Mouse (Mus musculus): ENCODE measurements at regions not wholly inside any gene's neighbourhood (a gene's known extent, or its start where the extent isn't known, plus 50 kb on each side); places are given as distances from the start of the nearest gene placed in this dataset.

DNA sequence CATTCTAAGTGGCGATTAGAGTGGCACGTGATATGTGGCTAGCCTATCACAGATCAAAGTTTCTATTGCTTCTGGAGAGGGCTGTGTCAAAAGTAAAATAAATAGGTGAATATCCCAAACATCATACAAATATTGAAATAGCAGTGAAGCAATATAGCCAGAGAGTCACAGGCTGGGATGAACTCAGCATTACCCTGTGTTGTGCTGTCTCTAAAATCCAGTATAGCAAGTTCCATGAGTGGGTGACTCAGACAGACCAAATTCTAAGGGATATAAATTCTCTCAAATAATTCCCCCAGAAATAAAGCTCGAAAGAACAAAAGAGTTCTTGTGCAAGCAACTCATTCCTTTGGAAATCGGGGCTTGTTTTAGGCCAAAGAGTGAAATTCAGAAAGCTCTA is 943.2 kb downstream of the Diaph3 start:
- 82% methylated on average over 4 of the region's 4 CpGs for WGBS (ENCODE audit: insufficient replicate concordance)
- ATAC-seq (no peak), DNase-seq (no peak)
- Histone ChIP-seq H3K4me1 (ENCODE audit: insufficient read depth) (no peaks in the 10 kb centered on the region), H3K27me3 (ENCODE audit: insufficient read depth, low read length) (no peaks in the 10 kb centered on the region), H3K9ac (replicated peaks) (no peak overlapping the region), H3K4me2 (ENCODE audit: low read depth, low read length) (no peak overlapping the region), H3K9me3 (ENCODE audit: low read length) (no peaks in the 10 kb centered on the region), H3K27ac (ENCODE audit: low read depth) (no peak overlapping the region), H3K4me3 (ENCODE audit: low read depth, low read length) (no peak overlapping the region), H3K36me3 (replicated peaks; ENCODE audit: insufficient read depth, low read length) (no peaks in the 10 kb centered on the region)
- TF ChIP-seq CTCF (IDR thresholded peaks at IDR 0.05; ENCODE audit: low read depth): no peak
- no peak for TF ChIP-seq EP300 (IDR thresholded peaks at IDR 0.05; ENCODE audit: low read depth)

DNA sequence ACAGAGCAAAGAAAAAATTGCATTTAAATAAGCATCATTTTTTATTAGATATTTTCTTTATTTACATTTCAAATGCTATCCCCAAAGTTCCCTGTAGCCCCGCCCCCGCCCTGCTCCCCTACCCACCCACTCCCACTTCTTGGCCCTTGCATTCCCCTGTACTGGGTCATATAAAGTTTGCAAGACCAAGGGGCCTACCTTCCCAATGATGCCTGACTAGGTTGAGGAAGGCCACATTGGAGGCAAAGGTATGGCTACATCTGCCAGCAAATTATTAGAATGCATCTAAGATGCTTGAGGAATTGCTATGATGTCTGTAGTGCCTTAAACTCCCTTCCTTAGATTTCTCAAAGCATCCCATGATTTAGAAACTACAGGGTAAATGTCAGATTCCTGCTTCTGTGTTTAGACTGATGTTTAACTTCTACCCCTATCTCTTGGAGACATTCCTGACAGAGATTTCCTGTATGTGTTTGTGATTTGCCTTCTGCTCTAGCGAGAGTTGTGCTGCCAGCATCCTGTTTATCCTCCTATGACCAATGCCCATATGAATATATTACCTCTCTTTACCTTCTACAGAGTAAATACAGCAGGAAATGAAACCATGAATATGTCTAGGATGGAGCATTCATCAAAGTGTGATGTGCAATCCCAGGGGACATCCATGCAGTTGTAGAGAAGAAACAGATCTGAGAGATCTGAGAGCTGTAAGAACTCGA is 956.2 kb downstream of the Diaph3 start:
- H3K36me3 ChIP-seq (replicated peaks; ENCODE audit: insufficient read depth, low read length): no peaks in the 10 kb centered on the region
- no peak overlapping the region for H3K4me3 ChIP-seq (ENCODE audit: low read depth, low read length)
- no peaks in the 10 kb centered on the region for H3K27me3 ChIP-seq (ENCODE audit: insufficient read depth, low read length)
- H3K9me3 ChIP-seq (ENCODE audit: low read length): no peaks in the 10 kb centered on the region
- ATAC-seq: no peak
- DNase-seq: no peak
- H3K27ac ChIP-seq (ENCODE audit: low read depth): no peak overlapping the region
- no peaks in the 10 kb centered on the region for H3K4me1 ChIP-seq (ENCODE audit: insufficient read depth)
- 60% methylated on average over 4 of the region's 4 CpGs for whole genome bisulfite sequencing (ENCODE audit: insufficient replicate concordance)
- H3K9ac ChIP-seq (replicated peaks): no peak overlapping the region
- no peak for TF ChIP-seq CTCF (IDR thresholded peaks at IDR 0.05; ENCODE audit: low read depth)
- no peak for TF ChIP-seq EP300 (IDR thresholded peaks at IDR 0.05; ENCODE audit: low read depth)
- no peak overlapping the region for H3K4me2 ChIP-seq (ENCODE audit: low read depth, low read length)

GRCm38 (mm10) chr14:86178517-86178916 is 962.5 kb downstream of the Diaph3 start:
- Histone ChIP-seq H3K4me2 (ENCODE audit: low read depth, low read length) (no peak overlapping the region), H3K9me3 (ENCODE audit: low read length) (no peaks in the 10 kb centered on the region), H3K27ac (ENCODE audit: low read depth) (no peak overlapping the region), H3K27me3 (ENCODE audit: insufficient read depth, low read length) (no peaks in the 10 kb centered on the region), H3K9ac (replicated peaks) (no peak overlapping the region), H3K4me3 (ENCODE audit: low read depth, low read length) (no peak overlapping the region), H3K36me3 (replicated peaks; ENCODE audit: insufficient read depth, low read length) (no peaks in the 10 kb centered on the region), H3K4me1 (ENCODE audit: insufficient read depth) (no peaks in the 10 kb centered on the region)
- WGBS (ENCODE audit: insufficient replicate concordance): 72% methylated on average over 4 of the region's 4 CpGs
- no peak for TF ChIP-seq CTCF (IDR thresholded peaks at IDR 0.05; ENCODE audit: low read depth)
- no peak for TF ChIP-seq EP300 (IDR thresholded peaks at IDR 0.05; ENCODE audit: low read depth)
- DNase-seq: no peak
- ATAC-seq: no peak

DNA sequence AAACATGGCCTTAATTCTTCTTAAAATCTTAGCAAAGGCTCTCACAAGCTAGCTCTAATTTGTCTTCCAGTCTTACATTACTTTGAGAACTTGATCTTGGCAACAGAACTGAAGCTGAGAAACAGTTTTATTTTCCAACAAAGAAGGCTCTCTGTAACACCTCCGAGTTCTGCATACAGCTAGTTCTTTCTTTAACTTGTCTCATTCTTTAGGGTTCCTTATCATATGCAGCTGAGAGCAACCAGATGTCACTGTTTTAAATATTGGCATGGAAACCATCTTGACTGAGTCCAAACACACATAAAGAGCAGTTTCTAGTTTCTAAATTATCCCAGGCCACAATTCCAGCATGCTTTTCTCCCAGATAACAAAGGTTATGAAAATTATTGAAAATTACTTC is 969.9 kb downstream of the Diaph3 start:
- Histone ChIP-seq H3K36me3 (replicated peaks; ENCODE audit: insufficient read depth, low read length) (no peaks in the 10 kb centered on the region), H3K27me3 (ENCODE audit: insufficient read depth, low read length) (no peaks in the 10 kb centered on the region), H3K9ac (replicated peaks) (no peak overlapping the region), H3K4me1 (ENCODE audit: insufficient read depth) (no peaks in the 10 kb centered on the region), H3K27ac (ENCODE audit: low read depth) (no peak overlapping the region), H3K4me3 (ENCODE audit: low read depth, low read length) (no peak overlapping the region), H3K9me3 (ENCODE audit: low read length) (no peaks in the 10 kb centered on the region), H3K4me2 (ENCODE audit: low read depth, low read length) (no peak overlapping the region)
- DNase-seq (no peak), ATAC-seq (no peak)
- 63% methylated on average over 1 of the region's 1 CpGs for WGBS (ENCODE audit: insufficient replicate concordance)
- TF ChIP-seq EP300 (IDR thresholded peaks at IDR 0.05; ENCODE audit: low read depth): no peak
- TF ChIP-seq CTCF (IDR thresholded peaks at IDR 0.05; ENCODE audit: low read depth): no peak

DNA sequence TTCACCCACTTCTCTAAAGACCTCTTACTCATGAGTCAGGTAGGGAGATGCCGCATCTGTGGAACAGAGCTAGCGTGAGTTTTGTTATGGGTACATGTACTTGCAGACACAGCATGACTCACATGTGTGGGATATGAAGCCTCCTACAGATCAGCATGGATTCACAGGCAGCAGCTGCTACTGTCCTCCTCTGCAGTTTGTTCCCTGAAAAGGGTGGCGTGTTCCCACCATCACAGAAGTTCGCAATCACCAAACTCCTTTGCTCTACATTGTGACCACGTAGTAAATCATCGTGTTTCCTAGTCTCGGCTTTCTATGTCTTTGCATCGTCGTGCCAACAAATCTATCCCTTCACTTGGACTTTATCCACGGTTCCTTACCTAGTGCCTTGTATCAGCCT is 981.9 kb downstream of the Diaph3 start:
- ATAC-seq (no peak), DNase-seq (no peak)
- Histone ChIP-seq H3K9ac (replicated peaks) (no peak overlapping the region), H3K4me1 (ENCODE audit: insufficient read depth) (no peaks in the 10 kb centered on the region), H3K36me3 (replicated peaks; ENCODE audit: insufficient read depth, low read length) (no peaks in the 10 kb centered on the region), H3K4me2 (ENCODE audit: low read depth, low read length) (no peak overlapping the region), H3K9me3 (ENCODE audit: low read length) (no peaks in the 10 kb centered on the region), H3K27ac (ENCODE audit: low read depth) (no peak overlapping the region), H3K27me3 (ENCODE audit: insufficient read depth, low read length) (no peaks in the 10 kb centered on the region), H3K4me3 (ENCODE audit: low read depth, low read length) (no peak overlapping the region)
- 77% methylated on average over 10 of the region's 10 CpGs for WGBS (ENCODE audit: insufficient replicate concordance)
- TF ChIP-seq EP300 (IDR thresholded peaks at IDR 0.05; ENCODE audit: low read depth): no peak
- no peak for TF ChIP-seq CTCF (IDR thresholded peaks at IDR 0.05; ENCODE audit: low read depth)

DNA sequence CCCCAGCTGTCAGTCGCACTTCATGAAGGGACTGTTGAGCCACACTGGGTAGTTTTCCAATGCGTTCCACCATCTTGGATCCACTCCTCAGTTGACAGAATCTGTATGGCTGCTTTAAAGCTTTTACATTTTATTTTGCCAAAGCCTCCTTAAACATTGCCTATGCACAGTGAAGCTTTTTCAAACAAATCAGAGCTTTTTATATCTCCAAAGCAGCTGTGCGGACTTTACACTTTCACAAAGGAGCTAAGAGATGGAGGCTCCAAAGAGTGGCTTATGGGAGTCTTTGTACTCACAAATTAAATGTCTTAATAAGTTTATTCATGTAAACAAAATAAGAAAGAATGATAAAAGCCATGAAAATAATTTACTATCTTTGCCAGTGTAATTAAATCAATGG is 986.3 kb downstream of the Diaph3 start:
- no peaks in the 10 kb centered on the region for H3K36me3 ChIP-seq (replicated peaks; ENCODE audit: insufficient read depth, low read length)
- no peaks in the 10 kb centered on the region for H3K4me1 ChIP-seq (ENCODE audit: insufficient read depth)
- H3K9ac ChIP-seq (replicated peaks): no peak overlapping the region
- WGBS (ENCODE audit: insufficient replicate concordance): 78% methylated on average over 3 of the region's 3 CpGs
- H3K4me2 ChIP-seq (ENCODE audit: low read depth, low read length): no peak overlapping the region
- ATAC-seq (no peak), DNase-seq (no peak)
- no peak overlapping the region for H3K27ac ChIP-seq (ENCODE audit: low read depth)
- no peaks in the 10 kb centered on the region for H3K27me3 ChIP-seq (ENCODE audit: insufficient read depth, low read length)
- TF ChIP-seq CTCF (IDR thresholded peaks at IDR 0.05; ENCODE audit: low read depth) (no peak), EP300 (IDR thresholded peaks at IDR 0.05; ENCODE audit: low read depth) (no peak)
- H3K9me3 ChIP-seq (ENCODE audit: low read length): no peaks in the 10 kb centered on the region
- no peak overlapping the region for H3K4me3 ChIP-seq (ENCODE audit: low read depth, low read length)
